Mouse (Mus musculus) ES-E14 (cell line): ENCODE data around the gene Mrpl53.
A peak's percentile ranks its signal among the peaks of the same experiment; 100 is the strongest.

ENCODE experiments used
- CHD2 ChIP-seq: IDR thresholded peaks from 2 replicates; pipeline ENCODE4 v1.6.1; 2014; ENCODE audit warnings: mild to moderate bottlenecking, low read depth, low read length, inconsistent platforms
- HCFC1 ChIP-seq: IDR thresholded peaks from 2 replicates; pipeline ENCODE4 v1.6.1; 2012; ENCODE audit warnings: low read length, inconsistent platforms, borderline replicate concordance; ENCODE audit not compliant: insufficient read depth
- ZC3H11A ChIP-seq: IDR thresholded peaks from 2 replicates; pipeline ENCODE4 v1.6.1; 2012; ENCODE audit warnings: low read depth, mild to moderate bottlenecking, inconsistent platforms, low read length, borderline replicate concordance
- ZNF384 ChIP-seq: IDR thresholded peaks from 2 replicates; pipeline ENCODE4 v1.6.1; 2012; ENCODE audit warnings: low read depth, low read length, inconsistent platforms

DNA sequence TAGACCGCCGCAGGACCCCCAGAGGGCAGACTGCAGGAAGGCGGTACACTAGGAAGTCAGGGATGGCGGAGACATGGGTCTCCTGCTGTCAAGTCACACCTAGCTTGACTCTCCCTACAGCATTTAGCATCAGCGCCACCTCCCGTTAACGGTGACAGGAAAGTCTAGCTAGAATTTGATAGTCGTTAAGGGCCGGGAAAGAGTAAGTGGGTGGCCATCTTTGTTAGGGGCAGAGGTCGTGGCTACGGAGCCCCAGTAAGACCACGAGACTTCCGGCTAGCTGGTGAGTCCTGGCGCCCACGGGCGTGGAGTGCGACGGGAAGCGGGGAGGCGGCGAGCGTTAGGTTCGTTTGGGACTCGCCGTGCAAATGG is 7.5 kb upstream of the Mrpl53 start, which contains the start of the genes Ccdc142 and Gm42688:
- TF ChIP-seq ZNF384: no peak
- TF ChIP-seq HCFC1: peak; percentile 87
- TF ChIP-seq ZC3H11A: no peak
- 0 out of 2 replicates have a peak, but pooled peaks have one; percentile 47 for TF ChIP-seq CHD2
